In the genomic region with DNA sequence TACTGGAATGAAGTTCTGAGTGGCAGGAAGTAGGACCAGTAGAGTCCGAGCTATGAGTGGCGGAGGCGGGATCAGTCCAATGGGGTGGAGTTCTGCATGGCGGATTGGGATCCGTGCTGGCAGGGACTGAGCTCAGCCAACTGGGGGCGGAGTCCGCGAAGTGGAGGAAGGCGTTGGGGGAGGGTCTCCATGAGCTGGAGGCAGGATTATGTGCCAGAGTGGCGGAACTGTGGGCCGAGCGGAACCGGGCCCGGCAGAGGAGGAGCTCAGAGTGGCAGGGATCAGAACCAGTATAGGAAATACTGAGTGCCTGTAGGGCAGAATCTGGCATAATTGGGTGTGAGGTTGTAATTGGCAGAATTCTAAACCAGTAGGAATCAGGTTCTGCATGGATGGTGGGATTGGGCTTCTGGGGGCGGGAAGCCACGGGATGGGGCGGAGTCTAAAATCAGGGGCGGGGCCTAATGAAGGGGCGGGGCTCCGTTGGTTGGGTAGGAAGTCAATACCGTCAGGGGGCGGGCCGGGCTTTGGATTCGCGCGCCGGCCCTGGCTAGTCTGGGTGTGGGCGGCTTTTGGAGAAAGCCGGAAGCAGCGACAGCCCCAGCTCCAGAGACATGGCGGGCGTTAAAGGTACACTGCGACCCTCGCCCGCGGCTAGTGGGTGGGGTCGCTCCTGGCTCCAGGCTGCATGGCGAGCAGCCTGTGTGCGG, we compare ENCODE assay signal across 8 mouse cellular contexts. TPM values are rescaled to one million over a fixed set of nuclear protein-coding genes. Genes with fewer than 3 reads are reported as not detected.
DNase-seq lines count a peak whose midpoint lies in the region; ATAC-seq and TF ChIP-seq lines count a peak whose summit lies in the region.

Gene Leprot (plus strand): TSS at position 523 of the 710 bp plus-strand sequence.

- no peak for TF ChIP-seq CTCF in G1E (IDR thresholded peaks at IDR 0.05; ENCODE audit: low read depth, low read length)
- peak; percentile 18; the same call in 1 of the 2 replicates for TF ChIP-seq CTCF in layer of hippocampus, adult 2 months (conservative IDR thresholded peaks at IDR 0.05)
- no peak; the same call in 1 of the 2 replicates for TF ChIP-seq CTCF in lung, embryonic 14.5 days (IDR thresholded peaks at IDR 0.05; ENCODE audit: low read depth)
- TF ChIP-seq CTCF in olfactory bulb, adult 2 months (IDR thresholded peaks at IDR 0.05; ENCODE audit: insufficient read depth, low read depth, low read length) = no peak
- TF ChIP-seq CTCF in thymus, adult 2 months (IDR thresholded peaks at IDR 0.05; ENCODE audit: borderline replicate concordance, control insufficient read depth, extremely low read depth, insufficient read depth, low read length, poor library complexity) = 0 out of 2 replicates have a peak, but pooled peaks have one; percentile 21

- no peaks in the 10 kb centered on the region for H3K27me3 ChIP-seq in G1E (ENCODE audit: insufficient read depth, low read length)
- H3K27me3 ChIP-seq in forebrain, embryonic 16.5 days (replicated peaks; ENCODE audit: control insufficient read depth, insufficient read depth, low read length) = no peaks in the 10 kb centered on the region
- H3K27me3 ChIP-seq in lung, embryonic 14.5 days (ENCODE audit: insufficient read depth, low read length) = no peaks in the 10 kb centered on the region
- no peaks in the 10 kb centered on the region for H3K27me3 ChIP-seq in thymus, adult 2 months (ENCODE audit: control insufficient read depth, insufficient read depth, low read length)

- peaks cover 62% of the 10 kb centered on the region for H3K4me1 ChIP-seq in G1E (ENCODE audit: insufficient read depth, low read depth, low read length)
- H3K4me1 ChIP-seq in forebrain, embryonic 16.5 days (replicated peaks; ENCODE audit: control insufficient read depth, insufficient read depth, low read length) = peaks cover 12% of the 10 kb centered on the region
- peaks cover 7% of the 10 kb centered on the region for H3K4me1 ChIP-seq in lung, embryonic 14.5 days (ENCODE audit: insufficient read depth)
- peaks cover 5% of the 10 kb centered on the region; the same call in 1 of the 2 replicates for H3K4me1 ChIP-seq in olfactory bulb, adult 2 months (ENCODE audit: control insufficient read depth, insufficient read depth, low read length)
- peaks cover 3% of the 10 kb centered on the region for H3K4me1 ChIP-seq in thymus, adult 2 months (replicated peaks; ENCODE audit: control insufficient read depth, insufficient read depth, low read length)

- ATAC-seq in G1E (ENCODE audit: extremely low read depth, insufficient number of reproducible peaks, low FRiP score, poor library complexity, severe bottlenecking) = peak; percentile 81
- ATAC-seq in forebrain, embryonic 16.5 days = peak; percentile 98
- peak; percentile 99 for ATAC-seq in lung, embryonic 14.5 days (ENCODE audit: insufficient read depth)

- peak within 1 kb of the TSS; percentile 94 for H3K9ac ChIP-seq in forebrain, embryonic 16.5 days (replicated peaks; ENCODE audit: low read depth, low read length)
- H3K9ac ChIP-seq in lung, embryonic 14.5 days = peak within 1 kb of the TSS; percentile 95

- under 1% methylated on average over 39 of the region's 39 CpGs for WGBS in forebrain, embryonic 16.5 days
- under 1% methylated on average over 39 of the region's 39 CpGs for WGBS in lung, embryonic 14.5 days
- 1% methylated on average over 39 of the region's 39 CpGs for WGBS in olfactory bulb, adult 2 months
- WGBS in thymus, adult 2 months = 2% methylated on average over 39 of the region's 39 CpGs

- peak within 1 kb of the TSS; percentile 86 for H3K4me3 ChIP-seq in G1E (ENCODE audit: low read depth, low read length)
- H3K4me3 ChIP-seq in forebrain, embryonic 16.5 days (replicated peaks; ENCODE audit: low read length) = peak within 1 kb of the TSS; percentile 87
- peak within 1 kb of the TSS; percentile 71 for H3K4me3 ChIP-seq in layer of hippocampus, adult 2 months
- peak within 1 kb of the TSS; percentile 89 for H3K4me3 ChIP-seq in lung, embryonic 14.5 days (ENCODE audit: low read depth, low read length)
- peak within 1 kb of the TSS; percentile 96 for H3K4me3 ChIP-seq in olfactory bulb, adult 2 months (ENCODE audit: insufficient read depth, low read depth, low read length)
- peak within 1 kb of the TSS; percentile 93 for H3K4me3 ChIP-seq in thymus, adult 2 months (ENCODE audit: control insufficient read depth, insufficient read depth, low read length)

- no peaks in the 10 kb centered on the region for H3K9me3 ChIP-seq in G1E (replicated peaks)
- no peaks in the 10 kb centered on the region for H3K9me3 ChIP-seq in forebrain, embryonic 16.5 days (ENCODE audit: control insufficient read depth, low read length)
- no peaks in the 10 kb centered on the region for H3K9me3 ChIP-seq in lung, embryonic 14.5 days (ENCODE audit: low read depth, low read length)

- peak; percentile 93 for DNase-seq in G1E (ENCODE audit: low spot score)
- DNase-seq in cerebellum, adult 18-20 months = peak; percentile 98 to 99
- peak; percentile 100 for DNase-seq in heart, postnatal 36 days
- DNase-seq in layer of hippocampus, adult 2 months (ENCODE audit: low spot score in 2 of 2) = peak; percentile 99 to 100
- peak; percentile 99 for DNase-seq in lung, embryonic 14.5 days
- DNase-seq in thymus, adult 2 months = peak; percentile 86

- peak; percentile 65 for TF ChIP-seq POLR2A in olfactory bulb, adult 2 months (IDR thresholded peaks at IDR 0.05; ENCODE audit: insufficient read depth, low read depth, low read length)
- peak; percentile 68; the same call in 1 of the 2 replicates for TF ChIP-seq POLR2A in thymus, adult 2 months (IDR thresholded peaks at IDR 0.05; ENCODE audit: control insufficient read depth, extremely low read depth, insufficient read depth, low read length, poor library complexity)

- H3K36me3 ChIP-seq in G1E (replicated peaks) = peaks cover 18% of the 10 kb centered on the region
- H3K36me3 ChIP-seq in forebrain, embryonic 16.5 days (ENCODE audit: control insufficient read depth, insufficient read depth) = no peaks in the 10 kb centered on the region
- no peaks in the 10 kb centered on the region for H3K36me3 ChIP-seq in lung, embryonic 14.5 days (ENCODE audit: insufficient read depth)
- H3K36me3 ChIP-seq in thymus, adult 2 months (ENCODE audit: control insufficient read depth, insufficient read depth, low read length) = no peaks in the 10 kb centered on the region; the same call in 1 of the 2 replicates

- peak within 1 kb of the TSS; percentile 94 for H3K27ac ChIP-seq in forebrain, embryonic 16.5 days (ENCODE audit: low read length)
- H3K27ac ChIP-seq in layer of hippocampus, adult 2 months = peak within 1 kb of the TSS; percentile 98
- peak within 1 kb of the TSS; percentile 94 for H3K27ac ChIP-seq in lung, embryonic 14.5 days (ENCODE audit: low read depth)
- peak within 1 kb of the TSS; percentile 94 for H3K27ac ChIP-seq in olfactory bulb, adult 2 months (ENCODE audit: insufficient read depth, low read depth, low read length)
- peak within 1 kb of the TSS; percentile 42; the same call in 1 of the 2 replicates for H3K27ac ChIP-seq in thymus, adult 2 months (ENCODE audit: control insufficient read depth, insufficient read depth, low read length)

- peak within 1 kb of the TSS; percentile 70 for H3K4me2 ChIP-seq in forebrain, embryonic 16.5 days (ENCODE audit: low read length)
- peak within 1 kb of the TSS; percentile 64 for H3K4me2 ChIP-seq in lung, embryonic 14.5 days

- intact Hi-C loops in heart, postnatal 36 days (cut with DNase I) = no loop called here

RNA-seq across cellular contexts. Expression of gene Leprot, which starts in this region (rescaled TPM):
- total RNA-seq in G1E (2014; fragmentation: Nextera tagmentation) (36.8 and 44.3 TPM in 2 replicates), G1E (2017) (121 and 129 TPM in 2 replicates)
- 6.1 and 10.4 TPM in 2 replicates for polyA plus RNA-seq in G1E (2012)
- polyA plus RNA-seq in forebrain, embryonic 16.5 days (2015; fragmentation: Nextera tagmentation; extraction: Ambion mirVana) = 92.5 and 102 TPM in 2 replicates
- total RNA-seq in heart, postnatal 36 days (2021) = 10 to 100 TPM; 30.0 to 30.1 TPM
- 10 to 100 TPM; 27.4 to 27.9 TPM for total RNA-seq in layer of hippocampus, adult 2 months (2021)
- polyA plus RNA-seq in lung, embryonic 14.5 days (2014; fragmentation: Nextera tagmentation; extraction: Ambion mirVana) = 87.9 and 88.4 TPM in 2 replicates
- not detected in 2 replicates for polyA plus RNA-seq in olfactory bulb, adult 2 months (2012; ENCODE audit: insufficient read depth, insufficient read length, low replicate concordance, missing spikeins)
- 35.5 and 43.1 TPM in 2 replicates for polyA plus RNA-seq in thymus, adult 2 months (2012; rRNA removed)

Comparison
In these comparisons a context has a peak if more than half of its experiments do, and no peak if none do; other contexts are left out.
1. Peak in every context shown above with its lines: DNase-seq, ATAC-seq, H3K4me3 ChIP-seq and H3K27ac ChIP-seq.
2. CTCF ChIP-seq: peak in layer of hippocampus, adult 2 months (single experiment) and thymus, adult 2 months (single experiment); none in G1E (single experiment), lung, embryonic 14.5 days (single experiment) and olfactory bulb, adult 2 months (single experiment).
3. H3K27ac ChIP-seq: peak in every context shown above with its lines; median percentile 98 in layer of hippocampus, adult 2 months; 94 in forebrain, embryonic 16.5 days; 94 in lung, embryonic 14.5 days; 94 in olfactory bulb, adult 2 months; 42 in thymus, adult 2 months.